In genomic region chr11:93039325-93039724, GRCm38 (mm10) we compare ENCODE assay signal across 21 mouse cellular contexts.
"Had no signal": no experiment of that assay in that cellular context is flagged by ENCODE, and none has a peak within 500 bp of the region (broad histone marks: within the 10 kb centered on the region; RNA-seq: fewer than 3 reads in every experiment).

No protein-coding gene starts in this region.

- DNase-seq: cerebellum, adult 8-10 months; cerebellum, adult 9-10 months; cerebellum, adult 9-11 months; cerebellum, postnatal 10 days; cerebellum, postnatal 14 days; cerebellum, postnatal 25 days; cerebellum, postnatal 36 days; embryo, embryonic 11 days; forebrain, postnatal 0 days; gastrocnemius, adult 2 months; gastrocnemius, postnatal 10 days; gastrocnemius, postnatal 14 days; gastrocnemius, postnatal 25 days; gastrocnemius, postnatal 36 days; heart, adult 11 months; heart, adult 18-20 months; heart, adult 2 months had no signal

- ATAC-seq: forebrain, embryonic 13.5 days; forebrain, embryonic 14.5 days; forebrain, embryonic 15.5 days; forebrain, embryonic 16.5 days; forebrain, postnatal 0 days had no signal
